Mouse (Mus musculus): ENCODE measurements around the gene Get4. TPM values are rescaled to one million over a fixed set of nuclear protein-coding genes. Genes with fewer than 3 reads are reported as not detected.

The Get4 gene
- total and polyA plus RNA-seq, 3 experiments: 91.4 to 140 (median 96.4) TPM

DNA sequence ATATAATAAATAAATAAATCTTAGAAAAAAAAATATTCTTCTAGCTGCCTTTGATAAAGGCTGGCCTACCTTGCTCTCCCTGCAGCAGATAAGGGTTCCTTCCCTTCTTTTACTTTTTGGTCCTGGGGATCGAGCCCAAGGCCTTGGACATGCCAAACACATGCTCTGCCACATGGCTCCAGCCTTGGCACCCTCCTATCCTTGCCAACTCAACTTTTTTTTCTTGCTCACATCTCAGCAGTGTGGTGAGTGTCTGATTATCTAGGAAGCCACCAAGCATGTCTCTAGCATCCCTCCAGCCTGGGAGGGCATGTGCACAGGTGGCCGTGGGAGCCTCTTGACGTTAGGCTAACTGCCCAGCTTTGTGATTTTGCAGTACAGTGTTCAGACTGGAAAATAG is 23.8 kb upstream of the Get4 start:
- TF ChIP-seq ZC3H11A (IDR thresholded peaks at IDR 0.05; ENCODE audit: low read depth, low read length): no peak
- no peak for TF ChIP-seq USF2 (conservative IDR thresholded peaks at IDR 0.05; ENCODE audit: low read depth, low read length)
- TF ChIP-seq ZKSCAN1 (IDR thresholded peaks at IDR 0.05; ENCODE audit: borderline replicate concordance, low read depth, low read length): no peak
- no peak for TF ChIP-seq RCOR1 (conservative IDR thresholded peaks at IDR 0.05; ENCODE audit: low read depth, low read length)
- no peak for TF ChIP-seq SIN3A (IDR thresholded peaks at IDR 0.05; ENCODE audit: low read length)
- no peak for TF ChIP-seq NRF1 (IDR thresholded peaks at IDR 0.05; ENCODE audit: low read depth, low read length)
- TF ChIP-seq MXI1 (IDR thresholded peaks at IDR 0.05; ENCODE audit: low read depth, low read length): no peak
- no peak for TF ChIP-seq GABPA (IDR thresholded peaks at IDR 0.05; ENCODE audit: insufficient replicate concordance, low read depth, low read length)
- TF ChIP-seq JUN (IDR thresholded peaks at IDR 0.05; ENCODE audit: insufficient read depth, low read depth, low read length): no peak
- TF ChIP-seq PAX5 (IDR thresholded peaks at IDR 0.05; ENCODE audit: low read length): no peak
- TF ChIP-seq SMC3 (IDR thresholded peaks at IDR 0.05; ENCODE audit: low read depth, low read length): no peak
- no peak for TF ChIP-seq MAFK (IDR thresholded peaks at IDR 0.05; ENCODE audit: insufficient replicate concordance, low read length)
- TF ChIP-seq USF1 (IDR thresholded peaks at IDR 0.05; ENCODE audit: low read depth, low read length): no peak
- TF ChIP-seq MAX (IDR thresholded peaks at IDR 0.05; ENCODE audit: low read length): no peak
- TF ChIP-seq IRF4 (IDR thresholded peaks at IDR 0.05; ENCODE audit: low read depth, low read length): no peak
- dilution Hi-C loops (cut with MboI; ENCODE audit: extremely low pct_ligation_motif_present, extremely low pct_unique_long_range_greater_than_20kb, low sequenced_read_pairs): no loop called here
- Histone ChIP-seq H3K36me3 (replicated peaks in 1 of 2; ENCODE audit: control insufficient read depth in 1 of 2, insufficient read depth in 1 of 2, low read length in 1 of 2) (peaks cover 46 to 70% of the 10 kb centered on the region in 2 experiments), H3K79me2 (replicated peaks; ENCODE audit: control insufficient read depth, extremely low read depth, insufficient read depth, poor library complexity, severe bottlenecking) (0 out of 2 replicates have a peak, but pooled peaks cover 2% of the 10 kb centered on the region), H3K9ac (ENCODE audit: insufficient read depth, low read depth) (no peak overlapping the region), H3K4me2 (ENCODE audit: insufficient read depth, low read depth, poor library complexity, severe bottlenecking) (no peak overlapping the region), H3K9me3 (replicated peaks; ENCODE audit: low read length) (no peaks in the 10 kb centered on the region), H3K4me1 (ENCODE audit: control insufficient read depth in 1 of 2, insufficient read depth in 2 of 2) (peaks cover 4 to 31% of the 10 kb centered on the region in 2 experiments), H3K4me3 (replicated peaks in 1 of 3; ENCODE audit: low read depth in 2 of 3, low read length in 2 of 3, poor library complexity in 1 of 3) (no peak overlapping the region), H3K27ac (ENCODE audit: insufficient read depth, low read depth) (no peak overlapping the region), H3K27me3 (replicated peaks) (no peaks in the 10 kb centered on the region)
- no peak for DNase-seq (ENCODE audit: extremely low read depth)
- in situ Hi-C loops (cut with MboI; ENCODE audit: low pct_ligation_motif_present, low pct_unique_long_range_greater_than_20kb, low sequenced_read_pairs): no loop called here

DNA sequence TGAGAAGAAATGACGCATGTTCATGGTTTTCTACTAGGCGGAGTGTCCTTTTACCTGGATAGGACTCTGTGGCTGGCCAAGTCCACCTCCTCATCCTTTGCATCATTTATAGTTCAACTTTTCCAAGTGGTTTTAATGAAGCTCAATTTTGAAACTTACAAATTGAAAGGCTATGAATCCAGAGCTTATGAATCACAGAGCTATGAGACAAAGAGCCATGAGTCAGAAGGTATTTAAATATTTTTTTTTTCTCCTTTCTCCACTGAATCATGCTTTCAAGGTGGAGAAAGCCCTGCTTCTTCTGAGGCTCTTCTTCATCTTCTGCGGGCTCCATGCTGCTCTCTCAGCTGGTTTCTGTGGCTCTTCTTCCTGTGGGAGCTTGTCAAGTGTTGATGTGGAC is 22.4 kb upstream of the Get4 start:
- TF ChIP-seq USF1 (IDR thresholded peaks at IDR 0.05; ENCODE audit: low read depth, low read length) (no peak), HCFC1 (IDR thresholded peaks at IDR 0.05; ENCODE audit: low read depth, low read length) (no peak), MYC (IDR thresholded peaks at IDR 0.05; ENCODE audit: low read depth, low read length) (no peak), IRF4 (IDR thresholded peaks at IDR 0.05; ENCODE audit: low read depth, low read length) (no peak), CTCF (conservative IDR thresholded peaks at IDR 0.05 in 1 of 2, IDR thresholded peaks at IDR 0.05 in 1 of 2; ENCODE audit: low read depth in 2 of 2, low read length in 2 of 2) (no peak), KAT2A (IDR thresholded peaks at IDR 0.05; ENCODE audit: insufficient replicate concordance, low read length) (no peak), MAFK (IDR thresholded peaks at IDR 0.05; ENCODE audit: insufficient replicate concordance, low read length) (no peak), RCOR1 (conservative IDR thresholded peaks at IDR 0.05; ENCODE audit: low read depth, low read length) (no peak)
- no peak for DNase-seq (ENCODE audit: extremely low read depth)
- in situ Hi-C loops (cut with MboI; ENCODE audit: low pct_ligation_motif_present, low pct_unique_long_range_greater_than_20kb, low sequenced_read_pairs) (no loop called here), dilution Hi-C loops (cut with MboI; ENCODE audit: extremely low pct_ligation_motif_present, extremely low pct_unique_long_range_greater_than_20kb, low sequenced_read_pairs) (no loop called here)
- Histone ChIP-seq H3K4me3 (replicated peaks in 1 of 3; ENCODE audit: low read depth in 2 of 3, low read length in 2 of 3, poor library complexity in 1 of 3) (no peak overlapping the region), H3K27me3 (replicated peaks) (no peaks in the 10 kb centered on the region), H3K4me2 (ENCODE audit: insufficient read depth, low read depth, poor library complexity, severe bottlenecking) (no peak overlapping the region), H3K36me3 (replicated peaks in 1 of 2; ENCODE audit: control insufficient read depth in 1 of 2, insufficient read depth in 1 of 2, low read length in 1 of 2) (peaks cover 41 to 69% of the 10 kb centered on the region in 2 experiments), H3K27ac (ENCODE audit: insufficient read depth, low read depth) (no peak overlapping the region), H3K9ac (ENCODE audit: insufficient read depth, low read depth) (no peak overlapping the region), H3K9me3 (replicated peaks; ENCODE audit: low read length) (no peaks in the 10 kb centered on the region), H3K79me2 (replicated peaks; ENCODE audit: control insufficient read depth, extremely low read depth, insufficient read depth, poor library complexity, severe bottlenecking) (0 out of 2 replicates have a peak, but pooled peaks cover 2% of the 10 kb centered on the region), H3K4me1 (ENCODE audit: control insufficient read depth in 1 of 2, insufficient read depth in 2 of 2) (peaks cover 9 to 45% of the 10 kb centered on the region in 2 experiments)
